Mouse (Mus musculus): Measurements from ENCODE around the gene Fyb2. TPM values are rescaled to one million over a fixed set of nuclear protein-coding genes. Genes with fewer than 3 reads are reported as not detected.
A peak's percentile ranks its signal among the peaks of the same experiment; 100 is the strongest.

Gene Fyb2
- total and polyA plus RNA-seq, 2 experiments from 2014 or later = 0.05 to 0.21 TPM

GRCm38 (mm10) chr4:104951280-104951878, 38.1 kb downstream of the Fyb2 start:
- Histone ChIP-seq H3K4me2 (ENCODE audit: low read depth, low read length) (no peak overlapping the region), H3K9ac (replicated peaks; ENCODE audit: low read length) (no peak overlapping the region), H3K27ac (no peak overlapping the region), H3K9me3 (ENCODE audit: low read length) (no peaks in the 10 kb centered on the region), H3K36me3 (ENCODE audit: insufficient read depth, low read length) (no peaks in the 10 kb centered on the region), H3K4me1 (ENCODE audit: insufficient read depth, low read length) (no peaks in the 10 kb centered on the region), H3K4me3 (ENCODE audit: low read length) (no peak overlapping the region), H3K27me3 (ENCODE audit: insufficient read depth, low read length) (no peaks in the 10 kb centered on the region)
- DNase-seq (ENCODE audit: low spot score) (no peak), ATAC-seq (no peak)
- WGBS = 72% methylated on average over 4 of the region's 4 CpGs
- no peak for TF ChIP-seq CTCF (IDR thresholded peaks at IDR 0.05; ENCODE audit: low read depth)

DNA sequence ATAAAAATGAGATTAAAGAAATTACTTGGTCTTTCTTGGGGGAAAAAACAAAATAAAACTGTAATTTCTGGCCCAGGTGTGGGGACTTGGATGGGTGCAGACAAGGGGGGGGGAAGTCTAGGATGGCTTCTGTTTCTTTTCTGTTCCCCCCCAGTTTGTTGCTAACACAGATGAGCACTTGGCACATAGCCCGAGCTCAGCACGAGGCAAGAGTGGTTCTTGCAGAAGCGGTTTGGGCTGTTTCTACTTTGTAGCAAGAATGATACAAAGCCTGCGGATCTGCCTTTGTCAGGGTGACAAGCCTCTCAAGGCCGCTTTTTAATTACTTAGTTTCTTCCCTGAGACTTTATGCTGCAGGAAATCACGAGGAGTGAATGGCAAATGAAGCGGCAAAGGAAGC, 43.4 kb downstream of the Fyb2 start:
- Histone ChIP-seq H3K9me3 (ENCODE audit: low read length) (no peaks in the 10 kb centered on the region), H3K27ac (no peak overlapping the region), H3K27me3 (ENCODE audit: insufficient read depth, low read length) (no peaks in the 10 kb centered on the region), H3K36me3 (ENCODE audit: insufficient read depth, low read length) (no peaks in the 10 kb centered on the region), H3K9ac (replicated peaks; ENCODE audit: low read length) (no peak overlapping the region), H3K4me1 (ENCODE audit: insufficient read depth, low read length) (no peaks in the 10 kb centered on the region), H3K4me3 (ENCODE audit: low read length) (no peak overlapping the region), H3K4me2 (ENCODE audit: low read depth, low read length) (no peak overlapping the region)
- no peak for TF ChIP-seq CTCF (IDR thresholded peaks at IDR 0.05; ENCODE audit: low read depth)
- ATAC-seq = no peak
- peak; percentile 57 for DNase-seq (ENCODE audit: low spot score)
- 24% methylated on average over 7 of the region's 7 CpGs for WGBS

DNA sequence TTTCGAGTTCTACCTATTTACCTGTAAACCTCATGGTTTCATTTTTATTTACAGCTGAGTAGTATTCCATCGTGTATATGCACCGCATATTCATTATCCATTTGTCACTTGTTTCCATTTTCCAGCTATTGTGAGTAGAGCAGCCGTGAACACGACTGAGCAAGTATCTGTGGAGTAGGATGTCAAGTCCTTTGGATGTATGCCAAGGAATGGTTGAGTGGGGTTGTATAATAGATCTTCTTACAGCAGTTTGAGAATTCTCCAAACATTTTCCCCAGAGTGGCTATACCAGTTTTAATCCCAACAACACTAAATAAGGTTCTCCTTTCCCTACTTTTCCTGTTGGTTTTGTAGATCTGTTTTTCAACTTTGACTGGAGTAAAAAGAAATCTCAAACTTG, 48.2 kb downstream of the Fyb2 start:
- H3K36me3 ChIP-seq (ENCODE audit: insufficient read depth, low read length) = no peaks in the 10 kb centered on the region
- no peak overlapping the region for H3K9ac ChIP-seq (replicated peaks; ENCODE audit: low read length)
- no peak overlapping the region for H3K4me3 ChIP-seq (ENCODE audit: low read length)
- TF ChIP-seq CTCF (IDR thresholded peaks at IDR 0.05; ENCODE audit: low read depth) = no peak
- ATAC-seq (no peak), DNase-seq (ENCODE audit: low spot score) (no peak)
- H3K27ac ChIP-seq = no peak overlapping the region
- no peak overlapping the region for H3K4me2 ChIP-seq (ENCODE audit: low read depth, low read length)
- no peaks in the 10 kb centered on the region for H3K9me3 ChIP-seq (ENCODE audit: low read length)
- WGBS = 72% methylated on average over 5 of the region's 5 CpGs
- no peaks in the 10 kb centered on the region for H3K27me3 ChIP-seq (ENCODE audit: insufficient read depth, low read length)
- no peaks in the 10 kb centered on the region for H3K4me1 ChIP-seq (ENCODE audit: insufficient read depth, low read length)

GRCm38 (mm10) chr4:104972606-104973005, 59.4 kb downstream of the Fyb2 start:
- Histone ChIP-seq H3K36me3 (ENCODE audit: insufficient read depth, low read length) (no peaks in the 10 kb centered on the region), H3K9ac (replicated peaks; ENCODE audit: low read length) (no peak overlapping the region), H3K4me1 (ENCODE audit: insufficient read depth, low read length) (no peaks in the 10 kb centered on the region), H3K9me3 (ENCODE audit: low read length) (no peaks in the 10 kb centered on the region), H3K4me2 (ENCODE audit: low read depth, low read length) (no peak overlapping the region), H3K27me3 (ENCODE audit: insufficient read depth, low read length) (no peaks in the 10 kb centered on the region), H3K27ac (no peak overlapping the region), H3K4me3 (ENCODE audit: low read length) (no peak overlapping the region)
- WGBS = 85% methylated on average over 2 of the region's 2 CpGs
- no peak for TF ChIP-seq CTCF (IDR thresholded peaks at IDR 0.05; ENCODE audit: low read depth)
- DNase-seq (ENCODE audit: low spot score) (no peak), ATAC-seq (no peak)

DNA sequence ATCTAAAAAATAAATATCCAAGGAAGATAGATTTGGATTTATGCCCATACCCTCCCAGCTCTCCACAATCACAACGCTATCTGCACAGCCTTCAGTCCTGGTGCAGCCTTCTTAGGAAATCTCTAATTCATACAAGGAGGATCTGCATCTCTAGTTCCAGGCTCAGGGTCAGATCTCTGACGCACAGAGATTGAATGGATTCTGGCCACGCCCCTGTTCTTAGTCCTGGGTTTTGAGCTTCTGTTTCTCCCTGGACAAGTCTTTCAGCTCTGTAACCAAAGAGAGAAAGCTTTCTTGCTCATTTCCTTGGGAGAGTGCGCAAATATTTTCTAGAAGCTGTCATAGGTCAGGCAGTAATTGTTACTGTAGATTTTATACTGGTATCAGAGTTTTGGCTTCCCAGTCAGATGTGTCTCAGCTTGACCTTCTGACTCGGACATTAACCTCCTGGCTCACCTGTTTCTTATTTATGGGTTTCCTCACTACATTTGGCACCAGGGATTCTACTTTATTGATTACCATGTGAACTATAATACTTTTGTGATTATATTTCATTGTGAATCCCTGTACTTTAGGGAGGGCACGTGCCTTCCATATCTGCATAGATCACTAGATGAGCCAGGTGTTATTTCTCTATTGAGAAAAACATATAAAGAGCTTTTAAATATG, 62.0 kb downstream of the Fyb2 start:
- Histone ChIP-seq H3K4me3 (ENCODE audit: low read length) (no peak overlapping the region), H3K9ac (replicated peaks; ENCODE audit: low read length) (no peak overlapping the region), H3K4me1 (ENCODE audit: insufficient read depth, low read length) (no peaks in the 10 kb centered on the region), H3K27me3 (ENCODE audit: insufficient read depth, low read length) (no peaks in the 10 kb centered on the region), H3K9me3 (ENCODE audit: low read length) (no peaks in the 10 kb centered on the region), H3K36me3 (ENCODE audit: insufficient read depth, low read length) (no peaks in the 10 kb centered on the region), H3K4me2 (ENCODE audit: low read depth, low read length) (no peak overlapping the region), H3K27ac (no peak overlapping the region)
- DNase-seq (ENCODE audit: low spot score) (no peak), ATAC-seq (no peak)
- whole genome bisulfite sequencing = 90% methylated on average over 6 of the region's 6 CpGs
- no peak for TF ChIP-seq CTCF (IDR thresholded peaks at IDR 0.05; ENCODE audit: low read depth)

DNA sequence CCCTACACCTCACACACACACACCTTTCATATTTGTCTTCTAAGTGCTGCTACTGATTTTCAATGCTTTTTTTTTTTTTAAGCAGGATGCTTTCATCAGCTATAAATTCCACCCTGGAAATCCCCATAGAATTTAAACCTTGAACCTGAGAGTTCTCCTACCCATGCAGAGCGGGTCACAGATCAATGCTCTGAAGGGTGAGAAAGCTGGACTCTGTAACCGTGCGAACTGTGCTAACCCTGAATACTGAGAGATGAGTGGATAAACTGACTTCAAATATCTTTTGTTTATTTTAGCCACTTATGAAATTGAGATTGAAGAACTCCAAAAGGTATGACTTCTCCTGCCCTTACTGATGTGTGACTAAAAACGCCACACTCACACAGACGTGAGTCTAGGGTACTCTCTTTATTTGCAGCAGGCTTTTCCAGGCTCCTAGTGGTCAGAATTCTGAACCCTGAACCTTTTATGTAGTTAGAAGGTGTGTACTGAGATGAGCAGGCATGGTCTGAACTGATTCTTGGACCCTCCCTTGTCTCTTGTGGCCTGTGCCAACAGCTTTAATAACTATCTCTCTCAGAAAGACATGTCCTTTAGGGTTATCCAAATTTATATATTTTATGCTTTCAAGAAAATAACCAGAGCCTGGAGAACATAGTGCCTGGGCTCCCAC, 72.8 kb downstream of the Fyb2 start:
- H3K36me3 ChIP-seq (ENCODE audit: insufficient read depth, low read length) = no peaks in the 10 kb centered on the region
- H3K27me3 ChIP-seq (ENCODE audit: insufficient read depth, low read length) = no peaks in the 10 kb centered on the region
- no peak overlapping the region for H3K9ac ChIP-seq (replicated peaks; ENCODE audit: low read length)
- no peak overlapping the region for H3K4me2 ChIP-seq (ENCODE audit: low read depth, low read length)
- TF ChIP-seq CTCF (IDR thresholded peaks at IDR 0.05; ENCODE audit: low read depth) = no peak
- no peak for ATAC-seq
- no peak for DNase-seq (ENCODE audit: low spot score)
- no peak overlapping the region for H3K27ac ChIP-seq
- H3K9me3 ChIP-seq (ENCODE audit: low read length) = no peaks in the 10 kb centered on the region
- no peak overlapping the region for H3K4me3 ChIP-seq (ENCODE audit: low read length)
- 88% methylated on average over 5 of the region's 5 CpGs for WGBS
- H3K4me1 ChIP-seq (ENCODE audit: insufficient read depth, low read length) = no peaks in the 10 kb centered on the region

- ATAC-seq (no peak), DNase-seq (ENCODE audit: low spot score) (no peak)
- H3K4me2 ChIP-seq (ENCODE audit: low read depth, low read length) = no peak overlapping the region
- H3K4me3 ChIP-seq (ENCODE audit: low read length) = no peak overlapping the region
- H3K4me1 ChIP-seq (ENCODE audit: insufficient read depth, low read length) = no peaks in the 10 kb centered on the region
- H3K27me3 ChIP-seq (ENCODE audit: insufficient read depth, low read length) = no peaks in the 10 kb centered on the region
- H3K9ac ChIP-seq (replicated peaks; ENCODE audit: low read length) = no peak overlapping the region
- no peak overlapping the region for H3K27ac ChIP-seq
- 67% methylated on average over 7 of the region's 7 CpGs for WGBS
- no peaks in the 10 kb centered on the region for H3K9me3 ChIP-seq (ENCODE audit: low read length)
- H3K36me3 ChIP-seq (ENCODE audit: insufficient read depth, low read length) = no peaks in the 10 kb centered on the region
- TF ChIP-seq CTCF (IDR thresholded peaks at IDR 0.05; ENCODE audit: low read depth) = no peak
Observed at GRCm38 (mm10) chr4:104987631-104988030, 74.4 kb downstream of the Fyb2 start.
